Mouse (Mus musculus) heart, postnatal 4 days (tissue): Measurements from ENCODE around the gene Chkb. TPM values are rescaled to one million over a fixed set of nuclear protein-coding genes. Genes with fewer than 3 reads are reported as not detected.

Experiments
- DNase-seq: peaks from one replicate; pipeline ENCODE4 v3.0.0; 2021
- total RNA-seq, 2 experiments: library from RNA; stranded (reverse); gene quantifications; 2 replicates each; pipeline ENCODE4 v1.2.3; 2021

The Chkb gene
- 10 to 100 TPM; 68.2 to 94.0 TPM for total RNA-seq

- peak; percentile 94 for DNase-seq
These were observed at the start of gene Chkb, which contains the start of the genes C730034F03Rik and Gm44502 for GRCm38 (mm10) chr15:89429352-89430221. TSS of gene Chkb (minus strand) at chr15:89429908. TSS of gene C730034F03Rik (plus strand) at chr15:89429589. TSS of gene Gm44502 (minus strand) at chr15:89429696.

- DNase-seq = no peak
These were observed 48.9 kb upstream of the Chkb start for GRCm38 (mm10) chr15:89478622-89479021.

- no peak for DNase-seq
These were observed 48.1 kb upstream of the Chkb start for GRCm38 (mm10) chr15:89477806-89478205.

- peak; percentile 35 for DNase-seq
These were observed 47.4 kb upstream of the Chkb start, which contains the start of gene Arsa for GRCm38 (mm10) chr15:89477091-89477491. TSS of gene Arsa (minus strand) at chr15:89477425.

GRCm38 (mm10) chr15:89476475-89476815, 46.7 kb upstream of the Chkb start:
- DNase-seq = no peak

GRCm38 (mm10) chr15:89475611-89476474, 46.1 kb upstream of the Chkb start:
- peak; percentile 94 for DNase-seq

- no peak for DNase-seq
These were observed 45.5 kb upstream of the Chkb start for GRCm38 (mm10) chr15:89475293-89475600.

GRCm38 (mm10) chr15:89474596-89475292, 45.0 kb upstream of the Chkb start:
- DNase-seq = no peak

- no peak for DNase-seq
These were observed 44.2 kb upstream of the Chkb start for GRCm38 (mm10) chr15:89473921-89474320.

- DNase-seq = no peak
These were observed 43.7 kb upstream of the Chkb start for GRCm38 (mm10) chr15:89473370-89473769.

GRCm38 (mm10) chr15:89471476-89471875, 41.8 kb upstream of the Chkb start:
- no peak for DNase-seq

- no peak for DNase-seq
These were observed 38.9 kb upstream of the Chkb start for GRCm38 (mm10) chr15:89468577-89468976.

GRCm38 (mm10) chr15:89465052-89465451, 35.3 kb upstream of the Chkb start:
- DNase-seq = no peak

GRCm38 (mm10) chr15:89463334-89464235, 33.9 kb upstream of the Chkb start:
- DNase-seq = peak; percentile 41

GRCm38 (mm10) chr15:89462176-89462575, 32.5 kb upstream of the Chkb start:
- DNase-seq = no peak

- DNase-seq = no peak
These were observed 31.6 kb upstream of the Chkb start for GRCm38 (mm10) chr15:89461321-89461720.

GRCm38 (mm10) chr15:89460298-89460697, 30.6 kb upstream of the Chkb start:
- DNase-seq = no peak

GRCm38 (mm10) chr15:89459821-89460220, 30.1 kb upstream of the Chkb start:
- no peak for DNase-seq

GRCm38 (mm10) chr15:89458942-89459341, 29.2 kb upstream of the Chkb start:
- no peak for DNase-seq

GRCm38 (mm10) chr15:89455642-89456041, 25.9 kb upstream of the Chkb start:
- no peak for DNase-seq

GRCm38 (mm10) chr15:89454857-89455256, 25.1 kb upstream of the Chkb start:
- no peak for DNase-seq
